Mouse (Mus musculus) embryonic fibroblast, embryonic 13.5 days (primary cell): ENCODE measurements around the gene Morn2.

ENCODE experiments used
- CTCF ChIP-seq: IDR thresholded peaks from 2 replicates; pipeline ENCODE4 v1.5.1; 2011; ENCODE audit warnings: mild to moderate bottlenecking, control low read depth, low read length, moderate library complexity, borderline replicate concordance; ENCODE audit not compliant: insufficient read depth
- POLR2A ChIP-seq: IDR thresholded peaks from 2 replicates; pipeline ENCODE4 v1.6.1; 2011; ENCODE audit warnings: low read depth, mild to moderate bottlenecking, control low read depth, low read length, moderate library complexity

GRCm38 (mm10) chr17:80267065-80267464 is 22.9 kb upstream of the Morn2 start:
- TF ChIP-seq CTCF, result no peak
- TF ChIP-seq POLR2A, result no peak
